Mouse (Mus musculus): ENCODE data around the gene Apc2. TPM values are rescaled to one million over a fixed set of nuclear protein-coding genes. Genes with fewer than 3 reads are reported as not detected.
"Not testable (repeated sequence)": the region's sequence is repeated elsewhere in the genome, so short reads cannot be mapped to it uniquely, and the experiment has no call there.

Apc2 gene
- polyA plus RNA-seq, 1 experiment = 0.74 TPM

- Histone ChIP-seq H3K4me1 (ENCODE audit: control insufficient read depth, insufficient read depth, low read length) (peaks cover 11% of the 10 kb centered on the region), H3K36me3 (ENCODE audit: control insufficient read depth, insufficient read depth, low read length) (no peaks in the 10 kb centered on the region), H3K27ac (ENCODE audit: insufficient read depth, low read depth, low read length) (peak overlapping the region; percentile 21), H3K4me3 (ENCODE audit: insufficient read depth, low read depth, low read length) (no peak overlapping the region), H3K27me3 (replicated peaks; ENCODE audit: control insufficient read depth, insufficient read depth, low read length) (no peaks in the 10 kb centered on the region)
- no peak for DNase-seq
- WGBS = 32% methylated on average over 9 of the region's 9 CpGs
- TF ChIP-seq POLR2A (IDR thresholded peaks at IDR 0.05; ENCODE audit: low read depth, low read length) (no peak), CTCF (conservative IDR thresholded peaks at IDR 0.05; ENCODE audit: insufficient read depth, insufficient read length, low read depth, low read length) (no peak)
These were observed 48.4 kb downstream of the Apc2 start for GRCm38 (mm10) chr10:80344131-80344661.

DNA sequence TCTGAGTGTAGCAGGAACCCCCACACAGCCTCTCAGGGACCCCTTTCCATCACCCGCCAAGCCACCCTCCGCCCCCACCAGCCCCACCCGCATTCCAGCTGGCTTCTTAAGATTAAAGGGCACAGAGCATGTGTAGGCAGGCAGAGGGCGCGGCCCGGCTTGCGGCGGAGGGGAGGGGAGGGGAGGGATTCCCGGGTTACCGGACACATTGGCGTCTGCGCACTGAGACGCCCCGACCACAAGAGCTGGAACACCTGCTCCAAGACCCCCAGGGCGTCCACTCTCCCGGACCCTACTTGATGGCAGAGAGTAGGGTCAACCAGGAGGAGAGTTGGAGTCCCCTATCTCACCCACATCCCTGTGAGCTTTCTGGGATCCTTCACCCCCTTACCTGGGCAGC lies 49.3 kb downstream of the Apc2 start:
- TF ChIP-seq POLR2A (IDR thresholded peaks at IDR 0.05; ENCODE audit: low read depth, low read length) = no peak
- no peak for TF ChIP-seq CTCF (conservative IDR thresholded peaks at IDR 0.05; ENCODE audit: insufficient read depth, insufficient read length, low read depth, low read length)
- Histone ChIP-seq H3K27me3 (replicated peaks; ENCODE audit: control insufficient read depth, insufficient read depth, low read length) (no peaks in the 10 kb centered on the region), H3K27ac (ENCODE audit: insufficient read depth, low read depth, low read length) (no peak overlapping the region), H3K4me3 (ENCODE audit: insufficient read depth, low read depth, low read length) (no peak overlapping the region), H3K36me3 (ENCODE audit: control insufficient read depth, insufficient read depth, low read length) (no peaks in the 10 kb centered on the region), H3K4me1 (ENCODE audit: control insufficient read depth, insufficient read depth, low read length) (peaks cover 11% of the 10 kb centered on the region)
- no peak for DNase-seq
- 9% methylated on average over 16 of the region's 16 CpGs for WGBS

DNA sequence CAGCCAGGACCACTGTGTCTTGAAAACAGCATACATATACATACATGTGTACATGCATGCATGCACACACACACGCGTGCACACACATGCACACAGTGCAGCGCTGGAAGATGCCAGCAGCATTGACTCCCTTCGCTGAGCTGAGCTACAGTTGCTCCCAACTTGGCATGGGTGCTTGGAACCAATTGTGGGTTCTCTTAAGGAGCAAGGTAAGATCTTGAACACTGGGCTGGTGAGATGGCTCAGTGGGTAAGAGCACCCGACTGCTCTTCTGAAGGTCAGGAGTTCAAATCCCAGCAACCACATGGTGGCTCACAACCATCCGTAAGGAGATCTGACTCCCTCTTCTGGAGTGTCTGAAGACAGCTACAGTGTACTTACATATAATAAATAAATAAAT lies 50.2 kb downstream of the Apc2 start:
- H3K4me1 ChIP-seq (ENCODE audit: control insufficient read depth, insufficient read depth, low read length) = peaks cover 11% of the 10 kb centered on the region
- 82% methylated on average over 6 of the region's 6 CpGs for WGBS
- not testable (repeated sequence) for H3K36me3 ChIP-seq (ENCODE audit: control insufficient read depth, insufficient read depth, low read length); H3K27ac ChIP-seq (ENCODE audit: insufficient read depth, low read depth, low read length); DNase-seq; H3K4me3 ChIP-seq (ENCODE audit: insufficient read depth, low read depth, low read length); H3K27me3 ChIP-seq (replicated peaks; ENCODE audit: control insufficient read depth, insufficient read depth, low read length)

- Histone ChIP-seq H3K27ac (ENCODE audit: insufficient read depth, low read depth, low read length) (no peak overlapping the region), H3K4me1 (ENCODE audit: control insufficient read depth, insufficient read depth, low read length) (peaks cover 7% of the 10 kb centered on the region), H3K36me3 (ENCODE audit: control insufficient read depth, insufficient read depth, low read length) (no peaks in the 10 kb centered on the region), H3K27me3 (replicated peaks; ENCODE audit: control insufficient read depth, insufficient read depth, low read length) (no peaks in the 10 kb centered on the region), H3K4me3 (ENCODE audit: insufficient read depth, low read depth, low read length) (peak overlapping the region; percentile 53)
- no peak for TF ChIP-seq POLR2A (IDR thresholded peaks at IDR 0.05; ENCODE audit: low read depth, low read length)
- TF ChIP-seq CTCF (conservative IDR thresholded peaks at IDR 0.05; ENCODE audit: insufficient read depth, insufficient read length, low read depth, low read length) = no peak
- 10% methylated on average over 17 of the region's 17 CpGs for WGBS
- DNase-seq = no peak
These were observed 51.8 kb downstream of the Apc2 start for GRCm38 (mm10) chr10:80347514-80347967.

DNA sequence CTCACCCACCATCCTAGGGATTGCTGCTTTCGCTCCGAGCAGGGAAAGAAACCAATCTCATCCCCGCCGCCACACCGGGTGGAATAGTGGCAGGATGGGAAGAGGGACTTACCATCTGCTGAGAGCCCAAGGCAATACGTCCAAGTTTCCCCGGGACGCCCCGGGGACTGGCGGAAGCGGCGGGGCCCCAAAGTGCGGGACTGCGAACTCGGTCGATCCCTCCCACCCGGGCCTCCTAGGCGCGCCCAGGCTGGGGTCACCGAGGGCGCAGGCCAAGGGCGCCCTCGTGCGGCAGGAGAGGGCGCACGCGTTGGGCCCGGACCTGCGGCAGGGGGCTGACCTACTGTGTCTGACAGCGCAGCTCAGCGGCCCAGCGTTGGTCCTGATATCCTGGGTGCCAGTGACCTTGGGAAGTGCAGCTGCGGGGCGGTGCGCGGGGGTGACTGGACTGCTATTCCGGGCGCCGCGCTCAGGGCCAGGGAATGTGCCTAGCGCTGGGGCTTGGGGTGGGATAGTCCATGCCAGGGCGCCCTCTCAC lies 52.5 kb downstream of the Apc2 start, which contains the start of gene Adamtsl5:
Adamtsl5 (minus strand) TSS at position 169 of the 538 bp plus-strand sequence.
- Histone ChIP-seq H3K36me3 (ENCODE audit: control insufficient read depth, insufficient read depth, low read length) (no peaks in the 10 kb centered on the region), H3K4me1 (ENCODE audit: control insufficient read depth, insufficient read depth, low read length) (peaks cover 7% of the 10 kb centered on the region), H3K27ac (ENCODE audit: insufficient read depth, low read depth, low read length) (no peak within 1 kb of the TSS), H3K27me3 (replicated peaks; ENCODE audit: control insufficient read depth, insufficient read depth, low read length) (no peaks in the 10 kb centered on the region), H3K4me3 (ENCODE audit: insufficient read depth, low read depth, low read length) (peak within 1 kb of the TSS; percentile 53)
- TF ChIP-seq CTCF (conservative IDR thresholded peaks at IDR 0.05; ENCODE audit: insufficient read depth, insufficient read length, low read depth, low read length) = peak; percentile 64
- no peak for TF ChIP-seq POLR2A (IDR thresholded peaks at IDR 0.05; ENCODE audit: low read depth, low read length)
- 2% methylated on average over 42 of the region's 42 CpGs for WGBS
- peak; percentile 52 for DNase-seq

DNA sequence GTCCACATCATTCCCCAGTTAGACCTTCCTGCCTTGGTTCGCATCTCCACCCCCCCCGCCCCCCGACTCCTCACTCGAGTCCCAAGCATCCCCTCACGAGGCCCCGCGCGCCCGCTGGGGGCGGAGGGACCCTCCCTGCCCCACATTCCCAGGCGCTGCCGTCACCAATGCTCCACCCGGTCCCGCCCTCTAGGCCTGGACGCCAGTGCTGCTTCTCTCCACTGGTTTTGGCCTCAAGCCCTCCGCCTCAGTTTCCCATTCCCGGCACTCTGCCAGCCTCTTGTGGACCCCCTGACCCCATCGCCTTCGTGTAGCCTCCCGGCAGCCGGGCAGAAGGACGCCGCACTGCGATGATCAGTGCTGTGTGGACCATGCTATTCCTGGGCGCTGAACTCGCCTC lies 53.2 kb downstream of the Apc2 start:
- DNase-seq = no peak
- Histone ChIP-seq H3K36me3 (ENCODE audit: control insufficient read depth, insufficient read depth, low read length) (no peaks in the 10 kb centered on the region), H3K4me3 (ENCODE audit: insufficient read depth, low read depth, low read length) (no peak overlapping the region), H3K27ac (ENCODE audit: insufficient read depth, low read depth, low read length) (no peak overlapping the region), H3K27me3 (replicated peaks; ENCODE audit: control insufficient read depth, insufficient read depth, low read length) (no peaks in the 10 kb centered on the region), H3K4me1 (ENCODE audit: control insufficient read depth, insufficient read depth, low read length) (peaks cover 3% of the 10 kb centered on the region; the same call in 1 of the 2 replicates)
- TF ChIP-seq CTCF (conservative IDR thresholded peaks at IDR 0.05; ENCODE audit: insufficient read depth, insufficient read length, low read depth, low read length) (no peak), POLR2A (IDR thresholded peaks at IDR 0.05; ENCODE audit: low read depth, low read length) (no peak)
- 32% methylated on average over 26 of the region's 26 CpGs for WGBS

DNA sequence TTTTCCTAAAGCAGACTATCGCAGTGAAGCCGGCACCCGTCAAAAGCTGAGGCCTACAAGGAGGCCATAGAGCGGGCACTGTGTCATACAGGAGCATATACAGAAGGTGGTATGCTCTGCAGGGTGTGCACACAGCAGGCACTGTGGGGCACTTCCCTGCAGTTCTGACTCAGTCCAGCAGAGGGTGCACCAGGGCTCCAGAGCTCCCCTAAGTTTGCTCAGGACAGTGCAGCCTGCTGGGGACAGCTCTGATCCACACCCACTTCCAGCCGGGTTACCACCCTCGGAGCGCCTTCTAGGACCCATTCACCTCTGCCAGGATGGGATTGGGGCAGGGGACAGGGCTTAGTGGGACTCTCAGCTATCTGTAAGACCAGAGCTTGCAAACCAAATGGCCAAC lies 54.5 kb downstream of the Apc2 start:
- 5% methylated on average over 7 of the region's 7 CpGs for WGBS
- Histone ChIP-seq H3K4me1 (ENCODE audit: control insufficient read depth, insufficient read depth, low read length) (no peaks in the 10 kb centered on the region), H3K27ac (ENCODE audit: insufficient read depth, low read depth, low read length) (no peak overlapping the region), H3K4me3 (ENCODE audit: insufficient read depth, low read depth, low read length) (no peak overlapping the region), H3K36me3 (ENCODE audit: control insufficient read depth, insufficient read depth, low read length) (no peaks in the 10 kb centered on the region), H3K27me3 (replicated peaks; ENCODE audit: control insufficient read depth, insufficient read depth, low read length) (no peaks in the 10 kb centered on the region)
- no peak for TF ChIP-seq POLR2A (IDR thresholded peaks at IDR 0.05; ENCODE audit: low read depth, low read length)
- peak; percentile 96 for TF ChIP-seq CTCF (conservative IDR thresholded peaks at IDR 0.05; ENCODE audit: insufficient read depth, insufficient read length, low read depth, low read length)
- DNase-seq = peak; percentile 88

Data from kidney, adult 2 months (tissue).